Mouse (Mus musculus) 3T3-L1 (cell line): Measurements from ENCODE around the gene Sv2a.
"Not testable (repeated sequence)": the region's sequence is repeated elsewhere in the genome, so short reads cannot be mapped to it uniquely, and the experiment has no call there.

Source experiments
- DNase-seq: peaks from one replicate; pipeline ENCODE4 v3.0.0-alpha.2; 2015; ENCODE audit warnings: low read depth, low spot score

Gene Sv2a

GRCm38 (mm10) chr3:96220131-96220764 is 39.3 kb downstream of the Sv2a start:
- DNase-seq = peak; percentile 72

GRCm38 (mm10) chr3:96220765-96221639 is 40.1 kb downstream of the Sv2a start, which contains the start of the genes Hist2h2ac and Hist2h2be:
Hist2h2ac (minus strand) TSS chr3:96220880.
Hist2h2be (plus strand) TSS chr3:96221119.
- peak; percentile 97 for DNase-seq

- DNase-seq = no peak
These were observed 40.7 kb downstream of the Sv2a start for GRCm38 (mm10) chr3:96221640-96222038.

GRCm38 (mm10) chr3:96222774-96223173 is 41.8 kb downstream of the Sv2a start:
- no peak for DNase-seq

- no peak for DNase-seq
These were observed 44.5 kb downstream of the Sv2a start for GRCm38 (mm10) chr3:96225421-96225820.

GRCm38 (mm10) chr3:96226695-96227648 is 46.0 kb downstream of the Sv2a start:
- DNase-seq = peak; percentile 96

- DNase-seq = no peak
These were observed 47.9 kb downstream of the Sv2a start for GRCm38 (mm10) chr3:96228828-96229227.

GRCm38 (mm10) chr3:96230404-96230803 is 49.5 kb downstream of the Sv2a start:
- no peak for DNase-seq

- DNase-seq = no peak
These were observed 50.2 kb downstream of the Sv2a start for GRCm38 (mm10) chr3:96230910-96231757.

- DNase-seq = no peak
These were observed 50.8 kb downstream of the Sv2a start for GRCm38 (mm10) chr3:96231758-96232120.

GRCm38 (mm10) chr3:96234914-96235313 is 54.0 kb downstream of the Sv2a start:
- no peak for DNase-seq

- no peak for DNase-seq
These were observed 54.9 kb downstream of the Sv2a start for GRCm38 (mm10) chr3:96235836-96236235.

- no peak for DNase-seq
These were observed 55.9 kb downstream of the Sv2a start for GRCm38 (mm10) chr3:96236834-96237334.

GRCm38 (mm10) chr3:96237335-96237903 is 56.5 kb downstream of the Sv2a start:
- DNase-seq = peak; percentile 62

- peak; percentile 81 for DNase-seq
These were observed 57.1 kb downstream of the Sv2a start for GRCm38 (mm10) chr3:96237904-96238511.

- DNase-seq = not testable (repeated sequence)
These were observed 58.2 kb downstream of the Sv2a start, which contains the start of gene Hist2h3c2 for GRCm38 (mm10) chr3:96238954-96239793. Hist2h3c2 (minus strand) TSS chr3:96239127.

- DNase-seq = peak; percentile 58
These were observed 59.2 kb downstream of the Sv2a start, which contains the start of gene Hist2h2aa2 for GRCm38 (mm10) chr3:96239949-96240798. Hist2h2aa2 (minus strand) TSS chr3:96240276.

- no peak for DNase-seq
These were observed 59.8 kb downstream of the Sv2a start for GRCm38 (mm10) chr3:96240799-96241197.
